Mouse (Mus musculus) bone marrow, adult 2 months (tissue): ENCODE data around the gene Rae1. TPM values are rescaled to one million over a fixed set of nuclear protein-coding genes. Genes with fewer than 3 reads are reported as not detected.

Experiments
- H3K27ac ChIP-seq: fragments of 200-500 bp; 2 replicates; pipeline ENCODE4 v1.5.1; 2012; ENCODE audit warnings: low read depth, mild to moderate bottlenecking, control low read depth, inconsistent platforms, low read length; ENCODE audit not compliant: control insufficient read depth, poor library complexity, insufficient read depth
- H3K4me1 ChIP-seq: fragments of 200-500 bp; 2 replicates; pipeline ENCODE4 v1.6.1; 2011; ENCODE audit warnings: low read length; ENCODE audit not compliant: control insufficient read depth, insufficient read depth
- H3K4me3 ChIP-seq: fragments of 200-500 bp; replicated peaks from 2 replicates; pipeline ENCODE3; 2011; ENCODE audit warnings: mild to moderate bottlenecking, low read depth, low read length, control low read depth; ENCODE audit not compliant: control insufficient read depth
- CTCF ChIP-seq: fragments of 200-500 bp; IDR thresholded peaks from 2 replicates; pipeline ENCODE4 v1.5.1; 2011; ENCODE audit warnings: low read length, control low read depth; ENCODE audit not compliant: control insufficient read depth, insufficient read depth
- POLR2A ChIP-seq: fragments of 200-500 bp; IDR thresholded peaks from 2 replicates; pipeline ENCODE4 v1.6.1; 2011; ENCODE audit warnings: low read depth, mild to moderate bottlenecking, control low read depth, low read length, borderline replicate concordance; ENCODE audit not compliant: control insufficient read depth
- WGBS: fragments of 180-500 bp; shearing (Covaris S2); methylation state at CpG from one replicate; pipeline ENCODE4 v1.1.7; 2018; 5-methylcytosine and 5-hydroxymethylcytosine counted together
- polyA plus RNA-seq: library from polyadenylated mRNA; stranded (reverse); fragments of >200 nt; gene quantifications from 2 replicates; pipeline ENCODE4 v1.2.4, GENCODE M21; 2011; ENCODE audit warnings: low replicate concordance; ENCODE audit not compliant: missing spikeins, insufficient read depth, insufficient read length

Gene Rae1
- polyA plus RNA-seq, 1 experiment = 61.5 TPM

GRCm38 (mm10) chr2:172965249-172965648, 34.7 kb upstream of the Rae1 start:
- 78% methylated on average over 11 of the region's 11 CpGs for whole genome bisulfite sequencing
- no peak overlapping the region for H3K27ac ChIP-seq
- TF ChIP-seq POLR2A = no peak
- TF ChIP-seq CTCF = no peak
- H3K4me3 ChIP-seq = no peak overlapping the region
- H3K4me1 ChIP-seq = no peaks in the 10 kb centered on the region; the same call in 1 of the 2 replicates

DNA sequence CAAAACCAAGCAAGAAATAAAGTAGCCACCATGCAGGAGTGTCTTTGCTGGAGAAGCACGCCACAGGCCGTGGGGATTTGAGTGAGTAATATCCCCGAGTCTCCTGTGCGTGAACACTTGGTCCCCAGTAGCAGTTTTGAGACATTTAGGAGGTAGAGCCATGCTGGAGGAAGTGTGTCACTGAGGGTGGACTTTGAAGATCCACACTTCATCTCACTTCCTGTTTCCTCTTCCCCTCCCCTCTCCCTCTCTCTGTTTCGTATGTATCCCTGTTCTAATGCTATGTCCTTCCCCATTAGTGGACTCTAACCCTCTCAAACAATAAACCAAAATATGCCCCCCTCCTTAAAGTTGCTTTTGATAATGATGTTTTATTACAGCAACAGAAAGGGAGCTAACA, 33.4 kb upstream of the Rae1 start:
- TF ChIP-seq CTCF (no peak), POLR2A (no peak)
- Histone ChIP-seq H3K4me3 (no peak overlapping the region), H3K27ac (no peak overlapping the region), H3K4me1 (no peaks in the 10 kb centered on the region; the same call in 1 of the 2 replicates)
- 50% methylated on average over 5 of the region's 5 CpGs for WGBS

- WGBS = 89% methylated on average over 2 of the region's 2 CpGs
- Histone ChIP-seq H3K4me1 (no peaks in the 10 kb centered on the region; the same call in 1 of the 2 replicates), H3K27ac (no peak overlapping the region), H3K4me3 (no peak overlapping the region)
- TF ChIP-seq POLR2A = no peak
- no peak for TF ChIP-seq CTCF
Measured at GRCm38 (mm10) chr2:172971865-172972264, 28.1 kb upstream of the Rae1 start.

DNA sequence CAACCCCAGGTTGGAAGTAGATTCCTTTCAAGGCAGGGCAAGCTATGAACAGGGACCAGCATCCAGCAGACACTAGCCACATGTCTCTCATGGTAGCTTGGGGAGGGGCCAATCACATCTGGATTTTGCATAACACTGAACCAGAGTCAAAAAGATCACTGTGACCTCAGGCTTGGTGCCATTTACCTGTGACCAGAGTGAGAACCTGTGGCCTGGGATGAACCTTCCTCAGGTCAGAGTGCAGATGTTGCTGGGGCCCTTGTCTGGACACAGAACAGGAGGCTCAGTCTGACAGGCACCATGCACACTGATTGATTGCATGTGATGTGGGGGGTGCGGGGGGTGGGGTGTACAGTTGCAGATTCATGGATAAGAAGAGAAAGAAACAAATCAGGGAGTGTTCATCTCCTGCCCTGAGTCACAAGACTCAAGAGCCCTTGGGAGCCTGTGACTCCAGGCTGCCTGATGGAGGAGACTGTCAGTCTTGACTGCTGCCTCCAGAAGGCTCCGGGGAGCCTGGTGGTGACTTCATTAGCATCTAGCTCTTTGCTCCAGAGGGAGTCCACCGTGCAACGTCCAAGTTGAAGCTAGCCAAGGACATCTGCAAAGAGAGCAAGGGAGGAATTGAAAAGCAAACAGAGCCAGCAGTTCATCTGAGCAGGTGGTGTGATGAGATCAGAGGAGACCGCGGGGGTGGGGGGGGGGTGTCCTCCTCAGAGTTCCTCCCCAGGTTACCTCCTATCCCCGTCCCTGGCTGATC, 25.9 kb upstream of the Rae1 start:
- 66% methylated on average over 7 of the region's 7 CpGs for WGBS
- peaks cover 1% of the 10 kb centered on the region; the same call in 1 of the 2 replicates for H3K4me1 ChIP-seq
- no peak for TF ChIP-seq POLR2A
- TF ChIP-seq CTCF = no peak
- no peak overlapping the region for H3K4me3 ChIP-seq
- H3K27ac ChIP-seq = no peak overlapping the region

DNA sequence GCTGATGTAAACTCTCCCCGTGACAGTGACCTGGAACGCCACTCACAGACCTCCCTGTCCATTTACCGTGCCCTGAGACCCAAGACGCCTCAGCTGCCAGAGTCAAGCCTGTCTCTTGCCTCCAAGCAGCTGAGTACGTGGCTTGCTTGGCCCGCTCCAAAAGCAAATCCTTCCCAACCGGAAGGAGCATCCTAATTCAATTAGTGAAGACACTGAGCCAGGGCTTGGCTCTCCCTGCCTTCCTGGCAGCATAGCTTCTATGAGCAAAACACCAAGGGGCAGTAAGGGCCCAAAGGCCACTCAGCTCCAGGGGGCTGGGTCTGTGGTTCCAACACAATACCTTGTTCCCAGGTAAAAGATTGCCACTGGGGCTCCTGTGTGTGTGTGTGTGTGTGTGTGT, 25.2 kb upstream of the Rae1 start:
- no peak overlapping the region for H3K4me3 ChIP-seq
- H3K4me1 ChIP-seq = peaks cover 1% of the 10 kb centered on the region; the same call in 1 of the 2 replicates
- WGBS = 85% methylated on average over 7 of the region's 7 CpGs
- TF ChIP-seq POLR2A (no peak), CTCF (no peak)
- no peak overlapping the region for H3K27ac ChIP-seq

DNA sequence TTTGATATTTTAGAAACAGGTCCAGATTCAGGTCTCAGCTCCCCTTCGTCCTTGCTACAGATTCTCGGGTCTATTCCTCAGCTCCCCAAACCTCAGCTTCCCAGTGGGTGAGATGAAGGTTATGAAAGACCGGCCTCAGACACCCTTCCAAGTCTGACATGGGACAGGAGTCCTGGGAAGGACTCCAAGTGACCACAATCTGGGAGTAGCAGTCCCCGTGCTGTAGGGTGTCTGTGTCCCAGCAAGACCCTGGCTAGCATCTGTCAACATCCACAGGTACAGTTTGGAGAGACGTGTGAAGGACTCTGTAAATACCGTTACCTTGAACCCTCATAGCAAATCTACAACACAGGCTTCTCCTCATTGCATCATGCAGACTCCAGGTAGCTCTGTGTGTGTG, 24.8 kb upstream of the Rae1 start:
- WGBS = 78% methylated on average over 6 of the region's 6 CpGs
- Histone ChIP-seq H3K27ac (no peak overlapping the region), H3K4me3 (no peak overlapping the region), H3K4me1 (peaks cover 1% of the 10 kb centered on the region; the same call in 1 of the 2 replicates)
- no peak for TF ChIP-seq POLR2A
- no peak for TF ChIP-seq CTCF

DNA sequence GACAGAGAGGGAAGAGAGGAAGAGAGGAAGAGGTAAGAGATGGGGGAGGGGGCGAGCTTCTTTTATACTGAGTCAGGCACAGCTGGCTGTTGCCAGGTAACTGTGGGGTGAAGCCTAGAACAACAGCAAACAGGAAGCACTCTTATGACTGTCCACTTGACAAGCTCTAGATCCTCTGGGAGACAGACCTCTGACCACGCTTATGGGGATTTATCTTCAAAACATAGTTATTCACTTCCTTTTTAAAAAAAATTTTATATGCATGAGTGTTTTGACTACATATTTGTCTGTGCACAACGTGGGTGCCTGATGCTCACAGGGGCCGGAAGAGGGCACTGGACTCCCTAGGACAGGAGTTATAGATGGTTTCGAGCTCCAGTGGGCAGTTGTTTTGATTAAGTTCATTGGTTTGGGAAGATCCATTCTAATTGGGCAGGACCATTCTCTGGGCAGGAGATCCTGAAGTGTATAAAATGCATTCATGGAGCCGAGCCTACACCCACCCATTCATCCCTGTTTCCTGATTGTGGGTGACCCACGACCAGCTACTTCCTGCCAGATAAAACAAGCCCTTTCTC, 23.2 kb upstream of the Rae1 start:
- Histone ChIP-seq H3K27ac (peak overlapping the region; percentile 68), H3K4me1 (peaks cover 1% of the 10 kb centered on the region; the same call in 1 of the 2 replicates), H3K4me3 (no peak overlapping the region)
- 7% methylated on average over 7 of the region's 7 CpGs for WGBS
- no peak for TF ChIP-seq POLR2A
- peak; percentile 17; the same call in 1 of the 2 replicates for TF ChIP-seq CTCF

GRCm38 (mm10) chr2:172977409-172978130, 22.3 kb upstream of the Rae1 start, which contains the start of gene Spo11:
Gene Spo11 (plus strand): TSS chr2:172977700.
- WGBS = 13% methylated on average over 14 of the region's 14 CpGs
- H3K4me1 ChIP-seq = peaks cover 1% of the 10 kb centered on the region; the same call in 1 of the 2 replicates
- H3K4me3 ChIP-seq = peak within 1 kb of the TSS; percentile 26
- peak within 1 kb of the TSS; percentile 68 for H3K27ac ChIP-seq
- TF ChIP-seq POLR2A (no peak; the same call in 1 of the 2 replicates), CTCF (no peak)
